Mouse (Mus musculus) kidney, adult 2 months (tissue): ENCODE results near the gene Scap.

Experiments used
- CTCF ChIP-seq: fragments of 200-500 bp; conservative IDR thresholded peaks from 2 replicates; pipeline ENCODE4 v1.5.1; 2011; ENCODE audit warnings: low read depth, mild to moderate bottlenecking, control low read depth, low read length, moderate library complexity, mixed read lengths; ENCODE audit not compliant: insufficient read depth, insufficient read length
- POLR2A ChIP-seq: fragments of 200-500 bp; IDR thresholded peaks from one replicate; pipeline ENCODE4 v1.6.1; 2011; ENCODE audit warnings: low read depth, low read length, control low read depth

- TF ChIP-seq CTCF (no peak), POLR2A (no peak)
Observed at GRCm38 (mm10) chr9:110320769-110321168, 12.3 kb upstream of the Scap start.
